Mouse (Mus musculus): ENCODE measurements around the gene Hspa12b. TPM values are rescaled to one million over a fixed set of nuclear protein-coding genes. Genes with fewer than 3 reads are reported as not detected.

Gene Hspa12b
- total RNA-seq, 2 experiments from 2014 or later = 18.3 to 25.0 TPM

DNA sequence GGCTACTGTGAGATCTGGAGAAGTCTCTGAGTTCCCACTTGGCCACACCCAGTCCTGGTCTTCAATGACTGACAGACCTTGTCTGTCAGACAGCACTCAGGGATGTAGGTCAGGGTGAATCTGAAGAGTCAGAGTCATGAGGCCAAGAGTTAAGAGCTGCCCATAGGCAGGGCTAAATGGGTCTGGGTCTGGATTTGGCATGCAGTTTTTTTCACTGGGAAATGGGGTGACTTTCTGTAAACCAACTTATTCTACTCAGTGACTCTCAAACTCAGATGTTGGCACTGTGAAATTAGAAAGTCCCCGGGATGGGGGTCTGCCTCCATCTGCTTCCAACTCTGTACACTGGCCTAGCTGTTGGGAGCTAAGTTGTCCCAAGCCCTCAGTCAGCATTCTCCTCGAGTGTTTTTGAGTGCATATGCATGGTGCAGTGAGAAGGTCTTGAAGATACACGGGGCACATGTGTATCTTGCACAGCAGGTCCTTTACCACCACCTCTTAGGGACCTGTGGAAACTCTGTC lies 1.6 kb downstream of the Hspa12b start:
- peak; percentile 1 for DNase-seq

DNA sequence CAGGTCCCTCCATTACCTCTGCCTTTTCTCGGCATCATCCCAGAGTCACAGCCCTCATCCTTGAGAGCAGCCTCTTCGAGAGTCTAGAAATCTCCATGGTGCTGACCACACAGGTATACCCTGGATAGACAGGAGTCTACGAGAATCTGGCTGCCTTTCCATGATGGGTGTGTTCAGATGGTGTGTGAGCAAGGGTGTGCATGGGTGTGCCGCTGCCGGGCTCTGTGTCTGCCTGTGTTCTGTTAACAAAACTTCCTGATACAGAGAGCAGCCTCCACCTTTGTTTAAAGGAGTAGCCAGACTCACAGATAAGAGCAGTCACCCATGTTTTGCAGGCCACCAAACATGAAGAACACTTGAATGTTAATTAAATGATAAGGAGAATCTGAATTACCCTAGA lies 2.8 kb downstream of the Hspa12b start:
- peak; percentile 4 for DNase-seq

GRCm38 (mm10) chr2:131130849-131131248 lies 3.8 kb downstream of the Hspa12b start:
- peak; percentile 1 for DNase-seq

GRCm38 (mm10) chr2:131132111-131132888 lies 5.2 kb downstream of the Hspa12b start:
- peak; percentile 0 for DNase-seq

DNA sequence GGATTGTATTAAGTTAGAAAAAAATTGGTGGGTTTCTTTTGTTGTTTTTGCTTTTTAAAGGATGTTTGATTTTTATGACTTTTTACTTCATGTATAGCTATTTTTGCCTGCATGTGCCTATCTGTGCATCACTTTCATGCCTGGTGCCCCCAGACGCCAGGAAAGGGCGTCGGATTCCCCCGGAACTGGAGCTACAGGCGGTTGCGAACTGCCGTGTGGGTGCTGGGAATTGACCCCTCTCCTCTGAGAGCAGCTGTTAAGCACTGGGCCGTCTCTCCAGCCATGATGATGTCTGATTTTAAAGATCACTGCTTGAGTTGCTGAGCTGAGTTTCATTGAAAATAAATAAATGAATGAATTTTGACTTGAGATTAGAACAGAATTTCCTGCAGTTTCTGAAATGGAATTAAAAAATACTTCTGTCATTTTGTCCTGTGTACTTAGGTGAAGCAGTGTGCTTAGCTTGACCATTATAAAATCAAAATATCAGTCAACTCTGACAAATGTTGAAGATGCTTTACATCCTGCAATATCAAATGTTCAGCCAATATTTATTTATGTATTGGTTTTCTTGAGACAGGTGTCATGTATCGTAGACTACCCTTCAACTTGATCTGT lies 6.0 kb downstream of the Hspa12b start, which contains the start of gene Gm11037:
TSS of gene Gm11037 (plus strand) at position 568 of the 618 bp plus-strand sequence.
- DNase-seq = peak; percentile 1

DNA sequence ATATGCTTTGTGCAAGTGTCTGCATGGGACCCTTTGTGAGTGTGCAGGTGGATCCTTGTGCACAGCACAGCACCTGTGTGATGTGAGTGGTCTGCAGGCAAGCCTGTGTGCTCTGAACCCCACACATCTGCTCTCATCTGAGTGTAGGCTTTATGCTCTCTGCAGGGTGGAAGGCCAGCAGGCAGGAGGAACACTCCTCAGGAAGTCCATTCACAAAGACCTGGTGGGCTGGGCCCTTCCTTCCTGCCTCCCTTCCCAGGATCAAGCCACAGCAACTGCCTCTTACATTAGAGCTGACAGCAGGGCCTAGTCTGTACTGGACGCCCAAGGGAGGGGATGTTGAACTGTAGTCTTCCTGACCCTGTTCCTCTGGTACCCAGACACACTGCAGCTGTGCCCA lies 7.3 kb downstream of the Hspa12b start:
- peak; percentile 5 for DNase-seq

DNA sequence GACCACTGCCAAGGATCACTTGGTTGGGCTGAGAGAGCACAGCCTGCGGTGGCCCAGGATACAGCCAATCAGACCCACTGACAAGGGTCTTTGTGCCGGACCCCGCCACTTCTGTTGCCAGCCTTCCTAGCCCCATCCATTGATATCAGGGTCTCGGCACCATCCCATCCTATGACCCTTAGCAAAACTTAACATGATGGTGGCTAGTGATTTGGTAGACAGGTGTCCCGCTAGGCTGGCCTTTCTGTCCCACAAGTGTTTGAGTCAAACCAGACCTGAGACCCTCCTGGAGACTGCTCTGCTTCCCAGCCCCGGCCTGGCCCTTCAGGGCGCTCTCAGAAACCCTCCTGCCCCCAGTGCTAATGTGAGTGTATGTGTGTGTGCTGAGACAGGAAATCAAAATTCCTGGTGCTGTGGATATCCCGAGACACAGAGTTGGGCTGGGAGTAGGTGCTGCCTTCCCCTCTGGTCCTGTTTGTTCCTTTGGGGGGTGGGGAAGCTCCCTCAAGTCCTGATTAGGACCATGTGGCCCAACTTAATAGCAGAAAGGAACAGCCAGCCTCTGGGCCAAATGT lies 7.8 kb downstream of the Hspa12b start:
- peak; percentile 2 for DNase-seq

- DNase-seq = peak; percentile 3
These were observed 8.6 kb downstream of the Hspa12b start for GRCm38 (mm10) chr2:131135521-131136139.

DNA sequence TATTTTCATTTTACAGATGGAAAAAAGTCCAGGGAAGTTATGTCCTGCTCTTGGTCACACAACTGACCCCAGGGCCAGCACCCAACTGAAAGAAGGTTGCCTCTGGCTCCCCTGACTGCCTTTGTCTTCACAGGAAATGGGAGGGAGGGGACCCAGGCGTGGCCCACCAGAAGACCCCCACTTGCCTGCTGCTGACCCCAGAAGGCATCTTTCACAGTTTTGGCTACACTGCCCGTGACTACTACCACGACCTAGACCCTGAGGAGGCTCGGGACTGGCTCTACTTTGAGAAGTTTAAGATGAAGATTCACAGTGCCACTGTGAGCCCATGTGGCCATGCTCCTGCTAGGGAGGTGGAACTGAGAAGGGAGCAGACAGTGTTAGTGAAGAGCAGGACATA lies 11.2 kb downstream of the Hspa12b start:
- DNase-seq = no peak

DNA sequence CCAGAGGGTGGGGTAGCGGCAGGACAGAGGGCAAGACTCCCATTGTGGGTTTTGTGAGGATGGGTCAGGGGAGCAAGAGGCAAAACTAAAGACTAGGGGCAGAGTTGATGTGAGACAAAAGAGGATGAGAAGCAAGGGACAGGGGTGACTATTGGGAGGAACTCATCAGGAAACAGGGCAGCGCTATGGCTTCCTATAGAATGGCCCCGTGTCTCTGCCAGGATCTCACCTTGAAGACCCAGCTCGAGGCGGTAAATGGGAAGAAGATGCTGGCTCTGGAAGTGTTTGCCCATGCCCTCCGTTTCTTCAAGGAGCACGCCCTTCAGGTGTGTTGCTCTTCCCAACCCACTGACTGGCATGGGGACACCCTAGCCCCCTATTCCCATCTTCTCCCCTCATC lies 11.7 kb downstream of the Hspa12b start:
- DNase-seq = no peak

DNA sequence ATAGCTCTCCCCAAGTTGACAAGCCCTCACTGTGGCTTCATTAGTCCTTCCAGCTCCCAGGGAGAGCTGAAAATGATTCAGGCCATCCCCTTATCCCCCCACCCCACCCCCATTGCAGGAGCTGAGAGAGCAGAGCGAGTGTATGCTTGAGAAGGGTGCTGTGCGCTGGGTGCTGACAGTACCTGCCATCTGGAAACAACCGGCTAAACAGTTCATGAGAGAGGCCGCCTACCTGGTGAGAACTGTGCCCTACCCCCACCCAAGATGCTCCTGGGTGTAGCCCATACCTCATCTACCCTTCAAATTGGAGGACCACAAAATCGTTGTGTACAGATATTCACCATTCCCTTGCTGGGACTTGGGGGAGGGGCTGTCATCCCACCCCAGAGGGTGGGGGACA lies 12.2 kb downstream of the Hspa12b start:
- DNase-seq = no peak

DNA sequence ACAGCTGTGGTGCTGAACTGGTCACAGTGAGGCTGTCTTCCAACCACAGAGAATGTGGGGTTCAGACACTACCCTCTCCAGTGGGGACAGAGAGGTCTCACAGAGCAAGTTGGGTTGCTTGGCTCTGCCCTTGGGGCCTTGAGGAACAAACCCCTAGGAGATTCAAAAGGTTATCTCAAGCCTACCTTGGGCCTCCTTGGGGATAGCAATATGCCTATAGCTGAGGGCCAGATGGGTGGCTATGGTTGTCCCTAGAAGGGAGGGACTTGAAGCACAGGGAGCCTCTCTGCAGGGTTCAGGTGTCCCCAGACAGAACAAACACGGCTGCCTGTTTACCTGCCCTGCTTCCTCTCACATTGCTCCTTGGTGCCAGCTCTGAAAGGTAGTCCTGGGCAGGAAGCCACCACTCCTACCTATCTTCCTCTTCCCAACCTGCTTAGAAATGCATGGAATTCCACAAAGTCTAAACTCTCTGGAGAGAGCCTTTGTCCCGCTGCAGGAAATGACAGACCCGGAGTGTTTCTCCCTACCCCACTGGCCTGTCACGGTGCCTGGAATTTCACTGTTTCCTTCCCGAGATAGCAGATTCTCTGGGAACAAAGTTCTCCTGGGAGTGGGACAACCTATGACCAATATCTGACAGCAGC lies 12.9 kb downstream of the Hspa12b start:
- no peak for DNase-seq

DNA sequence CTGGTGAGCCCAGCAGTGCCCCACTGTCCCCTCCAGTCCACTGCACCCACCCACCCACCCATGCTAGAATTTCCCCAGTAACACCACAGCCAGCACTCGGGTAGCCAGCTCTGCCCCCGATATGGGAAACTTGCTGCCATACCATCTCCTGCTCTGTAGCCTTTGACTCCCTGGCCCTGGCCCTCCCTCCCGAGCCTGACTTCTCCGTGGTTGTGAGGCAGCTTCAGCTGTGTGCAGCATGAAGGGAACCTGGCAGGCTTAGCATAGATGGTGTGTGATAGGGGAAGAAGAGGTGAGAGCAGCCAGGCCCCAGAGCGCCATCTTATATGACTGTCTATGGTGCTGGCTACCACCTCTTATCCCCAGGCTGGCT lies 13.4 kb downstream of the Hspa12b start:
- no peak for DNase-seq

DNA sequence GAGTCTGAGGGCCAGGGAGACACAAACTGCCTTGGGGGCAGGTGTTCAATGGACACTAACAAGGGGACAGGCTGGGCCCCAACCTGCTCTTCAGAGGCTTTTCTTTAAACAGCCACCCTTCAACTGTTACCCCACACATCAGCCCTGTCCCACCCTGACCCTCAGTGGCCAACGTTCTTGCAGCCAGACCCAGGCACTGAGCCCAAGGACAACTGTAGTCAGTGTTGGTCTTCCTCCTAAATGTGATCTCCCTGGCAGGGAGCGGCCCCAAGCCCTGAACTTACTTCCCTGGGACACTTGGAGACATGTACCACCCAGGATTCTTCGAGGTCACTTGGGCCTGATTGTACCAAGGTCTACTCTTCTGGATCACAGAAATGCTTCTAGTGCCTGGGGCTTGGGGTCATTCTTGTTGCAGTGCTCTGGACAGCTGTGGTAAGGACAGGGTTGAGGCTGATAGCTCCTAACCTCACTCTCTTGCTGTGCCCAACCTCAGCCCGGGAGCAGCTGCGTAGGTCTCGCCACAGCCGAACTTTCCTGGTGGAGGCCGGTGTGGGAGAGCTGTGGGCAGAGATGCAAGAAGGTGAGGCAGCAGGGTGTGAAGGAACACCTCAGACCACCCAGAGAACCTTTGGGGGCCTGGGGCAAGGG lies 14.4 kb downstream of the Hspa12b start:
- no peak for DNase-seq

GRCm38 (mm10) chr2:131142592-131142991 lies 15.5 kb downstream of the Hspa12b start:
- peak; percentile 86 for DNase-seq

GRCm38 (mm10) chr2:131143007-131143780 lies 16.1 kb downstream of the Hspa12b start:
- no peak for DNase-seq

DNA sequence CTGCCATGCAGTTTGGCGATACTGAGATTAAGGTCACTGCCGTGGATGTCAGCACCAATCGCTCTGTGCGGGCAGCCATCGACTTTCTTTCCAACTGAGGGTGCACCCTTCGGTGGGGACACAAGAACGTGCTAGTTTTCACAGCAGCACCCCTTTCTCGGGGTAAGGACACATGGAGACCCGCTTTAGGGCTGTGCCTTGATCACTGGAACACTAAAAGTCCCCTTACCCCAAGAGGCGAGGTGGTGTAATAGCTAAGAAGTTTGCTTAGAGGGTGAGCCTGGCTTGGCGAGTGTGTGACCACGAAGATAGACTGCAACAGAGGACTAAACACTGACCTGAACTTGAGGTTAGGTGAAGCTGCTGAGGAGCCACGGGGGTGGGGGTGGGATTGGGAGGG lies 18.0 kb downstream of the Hspa12b start:
- no peak for DNase-seq

- DNase-seq = no peak
These were observed 18.5 kb downstream of the Hspa12b start for GRCm38 (mm10) chr2:131145536-131145935.

- no peak for DNase-seq
These were observed 19.3 kb downstream of the Hspa12b start for GRCm38 (mm10) chr2:131146193-131147042.

DNA sequence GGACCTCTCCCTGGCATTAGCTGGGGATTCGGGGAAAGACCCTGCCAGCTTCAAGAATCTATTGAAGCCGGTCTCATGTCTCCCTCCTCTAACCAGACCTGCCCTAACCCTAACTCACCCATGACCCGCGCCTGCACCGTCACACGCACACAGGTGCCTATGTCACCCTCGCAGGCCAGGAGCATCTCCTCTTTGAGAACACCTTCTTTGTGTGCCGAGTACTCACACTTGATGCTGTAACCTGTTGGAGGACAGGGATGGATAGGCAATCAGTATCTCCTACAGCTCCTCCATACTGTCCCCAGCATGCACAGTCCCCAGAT lies 19.9 kb downstream of the Hspa12b start:
- no peak for DNase-seq

Data from gastrocnemius, postnatal 10 days (tissue).